Mouse (Mus musculus) lung, adult 2 months (tissue): ENCODE results near the gene Lexm.

ENCODE experiments used
- CTCF ChIP-seq: fragments of 200-500 bp; IDR thresholded peaks from 2 replicates; pipeline ENCODE4 v1.5.1; 2011; ENCODE audit warnings: mild to moderate bottlenecking, low read length, control low read depth; ENCODE audit not compliant: insufficient read depth
- POLR2A ChIP-seq: fragments of 200-500 bp; IDR thresholded peaks from 2 replicates; pipeline ENCODE4 v1.6.1; 2011; ENCODE audit warnings: low read depth, mild to moderate bottlenecking, control low read depth, low read length, borderline replicate concordance; ENCODE audit errors: extremely low read depth

DNA sequence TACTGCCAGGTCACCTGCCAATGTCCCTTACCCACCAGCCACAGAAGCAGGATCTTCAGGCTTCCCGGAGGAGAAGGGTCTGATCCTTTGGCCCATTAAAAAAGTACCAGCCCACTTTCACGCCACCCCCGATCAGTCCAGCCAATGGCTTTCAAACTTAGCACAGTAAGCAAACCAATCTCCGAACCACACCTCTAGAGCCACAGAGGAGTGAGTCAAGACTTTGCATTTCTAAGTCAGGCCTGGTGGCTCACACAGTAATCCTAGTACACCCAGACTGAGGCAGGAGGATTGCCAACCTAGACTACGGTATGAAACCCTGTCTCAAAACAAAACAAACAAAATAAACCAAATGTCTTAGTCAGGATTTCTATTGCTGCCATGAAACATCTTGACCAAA, 12.3 kb upstream of the Lexm start:
- TF ChIP-seq CTCF, result no peak
- TF ChIP-seq POLR2A, result no peak
